Mouse (Mus musculus): Measurements from ENCODE around the gene Ogfrl1.
A peak's percentile ranks its signal among the peaks of the same experiment; 100 is the strongest.
"Not testable (repeated sequence)": the region's sequence is repeated elsewhere in the genome, so short reads cannot be mapped to it uniquely, and the experiment has no call there.

Ogfrl1 gene

DNA sequence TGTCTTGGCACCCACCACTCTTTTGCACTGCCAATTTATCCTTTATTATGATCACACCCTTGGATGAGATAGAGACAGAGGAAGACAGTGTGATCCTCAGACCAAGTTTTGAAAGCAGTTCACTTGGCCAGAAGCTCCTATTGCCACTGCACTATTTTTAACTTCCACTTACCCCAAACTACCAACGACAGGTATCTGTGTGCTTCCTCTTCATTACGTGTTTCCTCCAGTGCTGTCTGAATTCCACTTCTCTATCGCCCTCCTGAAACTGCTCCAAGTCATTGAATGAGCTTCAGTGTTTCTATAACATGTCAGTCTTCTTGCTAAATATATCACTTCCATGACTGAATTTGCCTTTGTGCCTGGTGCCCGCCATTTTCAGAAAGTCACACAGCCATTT, at the start of gene Ogfrl1:
TSS of gene Ogfrl1 (minus strand) at position 150 of the 400 bp plus-strand sequence.
- no peak for DNase-seq (ENCODE audit: low spot score in 2 of 2)

DNA sequence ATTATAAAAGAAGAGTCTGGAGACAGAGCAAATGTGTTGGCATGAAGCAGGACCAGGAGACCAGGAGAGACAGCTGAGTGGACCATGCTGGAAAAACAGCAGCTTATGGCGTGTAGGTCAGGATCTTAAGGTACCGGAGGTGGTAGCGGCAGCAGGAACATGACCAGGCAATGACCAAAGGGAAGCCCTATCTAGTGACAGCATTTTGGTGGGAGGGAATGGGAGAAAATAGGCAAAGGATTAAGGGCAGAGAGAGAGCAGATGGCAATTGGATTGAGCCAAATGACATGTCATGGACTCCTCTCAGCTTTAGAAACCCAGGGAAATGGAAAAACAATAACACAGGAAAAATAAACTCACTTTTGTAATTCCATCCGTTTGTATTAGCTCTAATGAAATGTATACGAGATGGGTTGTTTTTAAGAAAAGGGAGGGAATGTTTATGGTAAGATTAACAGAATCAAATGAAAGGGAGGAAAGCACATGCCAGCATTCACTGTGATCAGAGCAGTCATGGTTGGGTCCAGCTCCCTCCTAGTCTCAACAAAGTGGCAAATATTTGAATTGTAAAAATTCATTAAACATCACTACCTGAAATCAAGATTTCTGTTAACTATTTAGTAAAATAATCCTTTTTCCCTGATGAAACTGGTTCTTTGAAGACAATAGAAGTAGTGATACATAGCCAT, 48.3 kb upstream of the Ogfrl1 start:
- DNase-seq (ENCODE audit: low spot score in 2 of 2) = no peak

DNA sequence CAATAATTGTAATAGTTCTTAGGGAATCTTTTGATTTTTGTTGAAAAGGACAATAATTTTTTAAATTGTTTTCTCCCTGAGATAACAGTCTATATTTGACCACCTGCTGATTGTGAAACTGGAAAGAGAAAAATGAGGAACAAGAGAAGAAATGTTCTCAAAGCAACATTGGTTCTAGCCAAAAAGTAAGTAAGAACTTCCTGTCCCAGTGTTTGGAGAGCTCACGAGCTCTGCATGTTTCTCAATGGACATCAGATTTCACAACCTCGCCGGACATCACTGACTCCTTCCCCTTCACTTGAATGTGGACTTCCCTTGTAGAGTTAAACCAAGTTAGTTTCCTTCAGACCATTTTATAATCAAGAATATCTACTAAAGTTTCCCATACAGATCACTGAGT, 36.0 kb upstream of the Ogfrl1 start:
- DNase-seq (ENCODE audit: low spot score in 2 of 2) = peak; percentile 9 to 10

DNA sequence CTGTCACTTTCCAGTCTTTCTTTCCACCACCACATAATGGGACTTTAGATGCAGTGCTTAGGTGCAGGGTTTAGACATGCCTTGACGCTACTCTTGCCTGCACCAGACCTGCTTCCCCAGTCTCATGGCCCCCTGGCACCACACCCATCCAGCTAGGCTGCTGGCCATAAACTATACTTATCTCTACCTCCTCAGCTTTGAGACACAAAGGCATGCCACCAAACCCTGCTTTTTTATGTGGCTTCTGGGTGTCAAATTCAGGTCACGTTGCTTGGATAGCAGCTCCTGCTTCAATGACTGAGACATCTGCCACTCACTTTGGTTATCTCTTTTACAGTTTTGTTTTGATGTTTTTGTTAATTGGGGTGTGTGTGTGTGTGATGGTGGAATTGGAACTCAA, 28.9 kb upstream of the Ogfrl1 start:
- DNase-seq (ENCODE audit: low spot score in 2 of 2) = no peak

DNA sequence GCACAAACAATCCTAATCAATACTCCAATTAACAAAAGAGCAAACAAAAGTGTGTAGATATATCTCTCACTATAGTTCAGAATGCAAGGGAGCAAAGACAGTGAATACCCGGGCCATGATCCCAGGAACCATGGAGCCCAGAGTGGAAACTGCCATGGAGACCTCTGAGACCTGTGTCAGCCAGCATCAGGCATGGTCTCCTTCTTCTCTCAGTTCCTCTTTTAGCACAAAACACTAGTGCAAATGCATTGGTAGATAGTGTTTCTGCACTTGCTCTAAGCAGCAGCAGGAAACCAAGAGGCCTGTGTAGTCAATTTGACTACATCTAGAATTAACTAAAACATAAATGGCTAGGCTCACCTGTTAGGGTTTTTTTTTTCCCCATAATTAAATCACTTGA, 21.4 kb upstream of the Ogfrl1 start:
- no peak for DNase-seq (ENCODE audit: low spot score in 2 of 2)

DNA sequence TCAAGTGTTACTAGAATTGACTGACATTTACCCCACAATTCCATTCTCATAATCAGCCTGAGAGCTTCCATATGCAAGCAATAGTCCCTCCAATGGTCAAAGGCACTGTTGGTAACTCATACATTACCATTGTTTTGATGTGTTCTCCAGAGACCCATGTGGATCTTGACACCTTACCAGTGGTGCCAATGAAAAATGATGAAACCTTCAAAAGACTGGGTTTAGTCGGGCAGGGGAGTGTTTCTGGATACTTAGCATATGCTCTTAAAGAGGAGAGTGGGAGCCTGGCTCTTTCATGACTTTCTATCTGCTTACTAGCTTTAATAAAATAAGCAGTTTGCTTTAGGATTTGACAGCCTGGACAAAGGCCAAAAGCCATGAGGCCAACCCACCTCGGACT, 20.5 kb upstream of the Ogfrl1 start:
- DNase-seq (ENCODE audit: low spot score in 2 of 2) = no peak

DNA sequence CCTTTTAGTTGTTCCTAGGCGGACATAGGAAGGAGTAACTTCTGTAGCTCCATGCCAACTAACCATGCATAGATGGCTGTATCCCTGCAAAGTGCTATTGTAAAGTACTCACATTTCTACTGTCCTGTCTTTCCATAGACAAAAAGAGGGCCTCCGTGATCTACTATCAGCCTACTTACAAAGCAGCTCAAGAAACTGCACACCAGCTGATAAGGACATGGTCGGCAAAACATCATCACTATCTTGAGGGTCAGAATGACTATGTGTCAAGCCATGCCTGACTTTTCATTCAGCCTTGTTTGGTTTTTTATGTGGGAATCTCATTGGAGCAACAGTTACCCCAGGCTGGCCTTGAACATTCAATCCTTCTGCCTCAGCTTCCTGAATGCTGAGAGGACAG, 20.0 kb upstream of the Ogfrl1 start:
- no peak for DNase-seq (ENCODE audit: low spot score in 2 of 2)

DNA sequence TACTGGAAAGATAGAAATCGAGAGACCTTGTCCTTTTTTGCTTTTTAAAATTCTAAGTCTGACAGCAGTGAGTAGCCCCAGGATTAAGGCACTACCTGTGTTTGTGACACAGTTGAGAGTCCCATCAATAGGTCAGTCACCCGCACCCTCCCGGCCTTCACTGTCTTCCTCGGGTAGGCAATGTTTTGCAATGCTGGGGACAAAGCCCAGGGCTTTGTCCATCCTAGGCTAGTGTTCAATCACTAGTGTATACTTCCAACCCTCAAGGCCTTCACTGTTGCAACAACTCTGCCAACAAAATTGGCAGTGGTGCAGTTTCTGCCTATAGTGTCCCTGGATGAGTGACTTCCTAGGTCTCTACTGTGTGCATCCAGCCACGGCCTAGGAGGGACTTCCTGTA, 14.0 kb upstream of the Ogfrl1 start:
- DNase-seq (ENCODE audit: low spot score in 2 of 2) = no peak

DNA sequence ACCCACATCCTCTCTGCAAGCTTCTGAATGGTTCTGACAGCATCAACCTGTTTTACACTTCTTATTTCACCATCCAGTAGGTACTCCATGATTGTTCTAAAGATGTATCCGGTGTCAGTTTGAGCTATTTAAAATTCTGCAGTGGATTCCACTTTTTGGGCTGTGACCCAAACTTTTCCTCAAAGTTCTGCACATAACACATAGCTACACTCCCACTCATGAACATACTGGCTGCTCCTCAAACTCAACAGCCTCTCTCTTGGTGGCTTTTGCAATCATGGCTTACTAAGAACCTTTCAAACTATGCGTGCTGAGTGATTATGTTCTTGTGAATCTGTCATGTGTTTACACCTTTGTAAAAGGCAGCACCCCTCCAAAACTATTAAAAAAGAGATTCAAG, 12.4 kb upstream of the Ogfrl1 start:
- peak; percentile 3 to 18 for DNase-seq (ENCODE audit: low spot score in 2 of 2)

DNA sequence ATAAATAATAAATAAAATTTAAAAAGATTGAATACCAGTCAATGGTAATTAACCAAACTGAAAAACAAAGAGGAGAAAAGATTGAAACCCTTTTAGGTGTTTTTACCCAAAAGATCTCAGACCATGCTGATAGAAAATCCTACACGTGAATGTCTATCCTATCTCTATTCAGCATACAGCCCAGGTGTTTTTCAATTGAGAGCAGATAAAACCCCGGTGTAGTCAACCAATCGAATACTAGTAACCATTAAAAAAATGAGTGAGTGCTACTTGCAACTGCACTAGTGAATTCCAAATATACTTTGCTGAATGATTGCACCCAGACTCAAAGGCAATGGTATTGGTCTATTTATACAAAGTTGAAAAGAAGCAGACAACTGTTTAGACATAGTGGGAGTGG, 4.8 kb upstream of the Ogfrl1 start:
- DNase-seq (ENCODE audit: low spot score in 2 of 2) = no peak

DNA sequence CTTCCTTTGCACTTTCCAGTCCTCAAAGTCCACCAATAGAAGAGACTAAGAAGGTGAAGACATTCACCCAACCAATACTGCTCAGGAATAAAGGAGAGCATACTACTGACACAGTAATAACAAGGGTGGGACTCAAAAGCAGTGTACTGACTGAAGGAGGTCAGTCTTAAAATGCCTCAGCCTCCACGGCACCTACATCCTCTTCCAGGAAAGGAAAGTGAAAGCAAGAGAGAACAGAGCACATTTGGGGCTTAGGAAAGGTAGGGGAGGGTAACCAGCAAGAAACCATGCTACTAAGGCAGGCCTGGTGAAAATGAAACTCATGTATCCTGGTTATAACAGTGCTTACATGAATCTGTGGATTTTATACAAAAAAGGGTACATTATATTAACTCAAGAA, 2.0 kb upstream of the Ogfrl1 start:
- DNase-seq (ENCODE audit: low spot score in 2 of 2) = no peak

DNA sequence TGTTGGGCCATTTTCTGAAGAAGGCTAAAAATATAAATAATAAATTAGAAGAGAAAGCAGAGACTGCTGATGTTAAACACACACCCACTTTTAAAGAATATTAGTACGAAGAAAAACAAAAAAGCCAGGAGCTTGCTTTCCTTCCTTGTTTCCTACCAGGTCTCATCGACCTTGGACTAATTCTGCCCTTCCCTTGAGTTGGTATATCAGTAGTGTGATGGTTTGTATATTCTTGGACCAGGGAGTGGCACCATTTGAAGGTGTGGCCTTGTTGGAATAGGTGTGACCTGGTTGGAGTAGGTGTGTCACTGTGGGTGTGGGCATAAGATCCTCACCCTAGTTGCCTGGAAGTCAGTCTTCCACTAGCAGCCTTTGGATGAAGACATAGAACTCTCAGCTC, 3.2 kb downstream of the Ogfrl1 start:
- not testable (repeated sequence) for DNase-seq (ENCODE audit: low spot score in 2 of 2)

DNA sequence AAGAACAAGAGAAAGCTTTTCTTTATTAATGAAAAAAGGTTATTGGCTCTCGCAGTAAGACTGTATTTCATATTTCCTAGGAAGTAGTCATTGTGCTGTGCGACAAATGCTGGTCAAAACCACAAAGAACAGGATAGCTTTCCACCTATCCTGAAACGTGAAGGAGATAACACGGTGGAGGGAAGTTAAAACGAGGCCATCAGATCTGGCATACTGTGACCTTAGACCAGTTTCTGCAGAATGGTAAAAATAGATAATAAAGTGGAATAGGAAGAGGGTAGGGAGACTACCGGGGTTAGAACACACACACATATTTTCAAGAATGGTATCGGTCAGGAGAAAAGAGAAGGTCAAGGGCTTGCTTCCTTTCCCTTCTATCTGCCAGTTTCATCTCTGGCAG, 5.8 kb downstream of the Ogfrl1 start:
- DNase-seq (ENCODE audit: low spot score in 2 of 2) = no peak

DNA sequence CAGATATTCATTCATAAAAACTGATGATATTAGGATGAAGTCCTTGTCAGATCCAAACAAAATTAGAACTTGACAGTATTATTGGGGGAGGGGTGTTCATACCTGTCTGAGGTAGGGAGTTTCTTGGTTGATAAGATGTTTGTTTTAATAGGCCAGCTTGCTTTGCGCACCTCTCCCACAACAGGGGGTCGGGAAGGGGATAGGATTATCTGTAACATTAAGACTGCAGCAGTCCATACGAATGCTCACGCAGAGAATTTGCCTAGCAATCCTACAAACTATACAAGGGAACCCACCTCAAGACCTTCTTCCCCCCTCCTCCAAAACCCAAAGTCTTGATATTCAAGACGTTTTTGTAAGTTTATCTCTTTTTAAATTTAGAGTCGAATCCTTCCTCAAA, 13.2 kb downstream of the Ogfrl1 start:
- no peak for DNase-seq (ENCODE audit: low spot score in 2 of 2)

DNA sequence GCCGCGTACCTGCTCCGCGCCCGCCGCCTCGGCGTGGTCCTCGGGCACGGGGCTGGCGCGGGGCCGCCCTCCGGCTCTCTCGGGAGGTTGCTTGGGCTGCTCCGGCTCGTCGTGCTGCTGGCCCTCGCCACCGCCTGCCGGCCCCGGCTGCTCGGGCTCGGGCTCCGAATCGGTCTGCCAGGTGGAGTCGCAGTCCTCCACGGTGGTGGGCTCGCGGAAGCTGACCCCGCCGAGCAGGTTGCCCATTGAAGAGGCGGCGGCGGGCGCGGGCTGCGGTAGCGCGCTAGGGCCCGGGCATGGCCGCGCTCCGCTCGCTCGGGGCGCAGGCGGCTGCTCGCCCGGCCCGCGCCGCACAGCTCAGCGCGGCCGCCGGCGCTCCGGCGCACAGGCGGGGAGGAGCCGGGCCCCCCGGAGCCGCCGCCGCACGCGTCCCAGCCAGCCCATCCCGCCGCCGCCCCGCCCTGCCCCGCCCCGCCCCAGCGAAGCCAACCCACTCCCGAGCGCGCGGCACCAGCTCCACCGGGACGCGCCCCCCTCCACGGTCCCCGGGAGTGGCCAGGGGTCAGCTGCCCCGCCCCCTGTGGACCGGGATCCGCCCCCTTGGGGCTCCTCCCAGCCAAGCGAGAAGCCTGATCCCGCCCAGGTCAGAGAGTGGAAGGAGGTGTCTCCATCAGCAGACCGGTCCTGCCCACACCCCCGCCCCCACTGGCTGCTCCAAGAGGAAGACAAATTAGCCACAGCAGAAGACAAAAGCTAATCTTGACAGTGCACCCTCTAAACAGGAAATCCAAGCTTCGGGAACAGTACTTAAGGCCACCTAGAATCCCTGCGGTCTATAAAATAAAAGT, 14.5 kb downstream of the Ogfrl1 start:
- peak; percentile 87 to 95 for DNase-seq (ENCODE audit: low spot score in 2 of 2)

DNA sequence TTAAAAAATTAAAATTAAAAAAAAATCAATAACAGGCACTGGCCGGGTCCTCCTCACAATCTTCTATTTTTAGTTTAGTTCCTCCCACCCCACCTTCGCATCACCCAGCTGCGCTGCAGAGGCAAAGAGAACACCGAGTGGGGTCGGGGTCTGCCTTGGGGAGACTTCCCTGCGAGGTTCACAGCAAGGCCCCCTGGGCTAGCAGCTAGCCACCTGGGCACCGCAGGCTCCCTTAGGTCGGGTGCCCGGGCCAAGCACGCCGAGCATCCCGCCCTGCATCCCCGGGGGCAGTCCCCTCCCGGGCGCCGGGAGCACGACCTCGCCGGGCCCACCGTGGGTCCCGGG, 15.1 kb downstream of the Ogfrl1 start:
- DNase-seq (ENCODE audit: low spot score in 2 of 2) = no peak

DNA sequence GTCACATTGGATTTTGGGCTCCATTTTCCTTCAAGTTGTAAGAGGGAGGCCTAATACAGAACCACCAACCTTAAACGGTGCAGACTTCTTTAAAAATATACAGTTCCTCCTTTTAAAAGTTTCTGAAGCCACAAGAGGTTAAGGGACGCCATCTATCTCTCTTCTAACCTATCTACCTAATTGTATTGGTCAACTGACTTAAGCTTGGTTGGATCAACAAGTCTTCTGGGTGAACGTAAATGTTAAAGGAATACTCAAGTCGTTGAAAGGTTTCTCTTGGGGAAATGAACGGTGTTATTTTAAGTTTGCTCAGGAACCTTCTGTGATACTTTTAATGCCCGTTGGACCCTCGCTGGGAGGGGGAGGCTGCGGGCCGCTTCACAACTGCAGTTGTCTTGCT, 15.5 kb downstream of the Ogfrl1 start:
- no peak for DNase-seq (ENCODE audit: low spot score in 2 of 2)

DNA sequence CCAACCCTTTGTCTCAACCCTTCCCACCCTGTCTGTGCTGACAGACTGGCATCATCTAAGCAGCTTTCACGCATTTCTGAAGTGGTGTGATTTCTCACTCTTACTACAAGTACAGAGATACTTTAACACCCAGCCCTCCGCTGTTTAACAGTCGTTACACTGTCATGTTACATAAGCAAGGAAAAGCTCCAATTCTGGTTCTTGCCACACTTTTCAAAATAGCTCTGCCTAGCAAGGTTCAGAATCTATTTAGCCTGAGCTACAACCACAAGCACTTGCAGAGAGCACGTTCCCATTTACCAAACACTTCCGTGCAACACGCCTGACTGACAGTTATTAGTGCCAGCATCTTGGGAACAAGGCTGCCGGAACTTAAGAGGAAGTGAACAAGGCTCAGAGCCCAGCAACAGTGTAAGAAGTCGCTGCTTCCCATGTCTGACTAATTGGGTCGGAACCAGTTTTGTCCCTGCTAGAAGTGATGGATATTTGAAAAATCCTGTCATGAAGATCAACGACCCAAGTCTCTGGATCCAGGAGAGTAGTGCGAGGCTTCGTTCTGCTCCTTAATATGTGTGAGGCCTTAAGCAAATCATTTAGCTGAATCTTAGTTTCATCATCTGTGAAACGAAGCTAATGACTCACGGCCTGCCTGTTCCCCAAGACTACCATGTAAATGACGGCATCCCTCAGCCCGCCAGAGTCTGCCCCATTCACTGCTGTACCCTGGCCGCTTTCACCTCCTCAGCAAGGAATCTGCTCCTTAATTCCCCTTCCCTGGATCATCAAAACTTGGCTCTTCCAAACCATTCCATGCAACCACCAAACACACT, 17.4 kb downstream of the Ogfrl1 start:
- DNase-seq (ENCODE audit: low spot score in 2 of 2) = peak in 1 of 2 experiments; percentile 49

DNA sequence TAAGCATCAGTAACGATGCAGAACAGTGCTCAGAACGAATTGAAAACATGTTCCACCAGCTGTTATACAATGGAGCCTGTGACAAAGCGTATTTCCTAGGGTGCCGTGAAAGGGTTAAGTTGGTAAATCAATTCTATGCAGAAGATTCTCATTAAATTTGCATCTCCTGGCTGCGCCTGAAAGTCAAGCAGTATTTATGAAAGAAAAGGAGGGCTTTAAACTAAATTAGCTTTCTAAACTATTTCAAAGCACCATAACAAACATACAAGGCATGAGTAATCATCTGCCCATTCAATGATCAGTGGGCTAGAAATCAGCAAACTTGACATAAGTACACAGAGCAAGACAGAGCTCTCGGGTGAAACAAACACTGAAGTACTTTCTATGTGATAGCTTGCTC, 18.3 kb downstream of the Ogfrl1 start:
- DNase-seq (ENCODE audit: low spot score in 2 of 2) = no peak

DNA sequence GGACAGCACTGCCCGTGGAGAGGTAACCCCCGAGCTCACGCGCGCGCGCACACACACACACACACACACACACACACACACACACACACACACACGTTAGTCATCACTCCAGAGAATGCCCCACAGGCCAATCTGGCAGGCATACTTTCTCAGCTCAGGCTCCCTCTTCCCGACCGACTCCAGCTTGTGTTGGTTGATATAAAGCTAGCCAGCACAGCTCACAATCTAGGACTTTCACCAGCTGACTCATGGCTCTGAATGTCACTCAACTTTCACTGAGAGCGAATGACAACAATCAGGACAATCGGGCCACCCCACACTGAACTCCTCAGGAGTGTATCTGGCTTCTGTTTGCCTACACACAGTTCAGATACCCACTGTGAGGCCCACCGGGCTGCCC, 20.0 kb downstream of the Ogfrl1 start:
- DNase-seq (ENCODE audit: low spot score in 2 of 2) = no peak

DNA sequence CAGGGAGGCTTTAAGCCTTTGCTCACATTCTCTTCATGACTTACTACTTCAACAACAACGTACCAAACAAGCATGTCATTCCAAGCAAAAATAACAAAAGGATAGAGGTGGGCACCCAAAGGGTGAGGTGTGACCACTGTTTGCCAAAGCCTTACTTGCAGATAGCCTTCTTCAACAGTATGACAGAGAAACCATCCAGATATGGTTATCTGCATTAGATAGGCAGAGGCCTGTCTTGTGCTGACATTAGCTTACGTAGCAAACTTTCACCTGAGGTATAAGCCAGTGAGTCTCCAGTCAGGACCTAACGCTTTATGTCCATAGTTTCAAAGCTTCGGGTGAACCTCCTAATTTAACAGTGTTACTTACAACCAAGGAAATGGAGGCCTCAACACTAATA, 23.4 kb downstream of the Ogfrl1 start:
- DNase-seq (ENCODE audit: low spot score in 2 of 2) = no peak

DNA sequence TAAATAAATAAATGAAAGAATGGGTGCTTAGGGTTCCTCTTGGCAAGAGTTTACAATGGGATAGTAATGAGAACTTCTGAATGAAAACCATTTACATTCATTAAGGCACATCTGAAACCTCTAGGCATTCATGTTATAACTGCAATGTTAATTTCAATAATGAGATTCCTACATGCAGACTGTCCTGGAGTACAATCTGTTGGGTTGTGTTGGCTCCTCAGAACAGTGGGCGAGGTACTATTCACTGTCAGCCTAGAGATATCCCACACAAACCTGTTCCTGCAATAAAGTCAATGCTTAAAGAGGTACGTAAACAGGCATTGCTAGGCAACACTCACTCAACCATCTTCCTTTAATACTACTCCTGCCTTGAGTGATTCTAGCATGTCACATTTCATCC, 32.0 kb downstream of the Ogfrl1 start:
- no peak for DNase-seq (ENCODE audit: low spot score in 2 of 2)

DNA sequence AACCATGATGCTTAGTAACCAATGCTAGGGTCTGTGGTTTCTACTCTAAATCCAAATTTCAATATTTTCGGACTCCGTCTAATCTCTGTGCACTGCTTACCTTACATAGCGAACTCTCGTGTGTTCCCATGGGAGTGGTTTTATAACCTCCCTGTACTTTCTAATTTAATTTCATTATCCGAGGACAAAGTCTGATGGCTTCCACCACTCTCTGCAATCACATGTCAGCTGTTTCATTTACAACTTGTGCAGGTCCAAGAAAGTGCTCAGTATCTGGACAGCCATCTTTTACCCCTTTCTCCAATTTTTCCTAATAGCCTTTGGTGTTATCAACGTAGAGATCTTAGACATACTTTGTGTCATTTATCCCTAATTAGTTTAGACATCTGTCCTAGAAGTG, 44.7 kb downstream of the Ogfrl1 start:
- DNase-seq (ENCODE audit: low spot score in 2 of 2) = no peak
